Mouse (Mus musculus): ENCODE results near the gene Casp7.

DNA sequence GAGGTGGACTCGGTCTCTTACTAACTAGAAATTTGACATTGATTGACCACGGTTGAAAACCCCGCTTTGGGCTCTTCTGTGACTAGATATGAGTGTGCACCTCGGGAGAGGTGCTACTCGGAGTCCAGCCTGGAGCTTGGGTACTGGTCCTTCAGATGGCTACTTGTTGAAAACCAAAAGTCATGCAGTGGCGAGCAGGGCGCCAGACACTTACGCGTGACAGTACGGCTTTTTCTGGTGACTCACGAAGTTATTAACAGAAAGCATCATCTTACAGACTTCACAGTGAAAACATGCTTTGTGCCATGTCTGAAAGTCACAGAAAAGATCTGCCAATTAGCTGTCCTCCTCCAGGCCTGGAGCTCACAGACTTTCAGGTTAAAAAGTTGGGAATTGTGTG is 7.8 kb upstream of the Casp7 start:
- TF ChIP-seq CTCF (IDR thresholded peaks at IDR 0.05; ENCODE audit: low read depth) = no peak
- TF ChIP-seq EP300 (optimal IDR thresholded peaks at IDR 0.05) = no peak
